Mouse (Mus musculus) MEL (cell line): ENCODE data around the gene Pla2g6. TPM values are rescaled to one million over a fixed set of nuclear protein-coding genes. Genes with fewer than 3 reads are reported as not detected.
A peak's percentile ranks its signal among the peaks of the same experiment; 100 is the strongest.

ENCODE experiments used
- DNase-seq: peaks from one replicate; pipeline ENCODE4 v3.0.0; 2011; ENCODE audit warnings: low read depth, low spot score
- H3K27ac ChIP-seq: 2 replicates; pipeline ENCODE4 v1.5.1; 2012; ENCODE audit warnings: low read depth, mild to moderate bottlenecking, control low read depth, low read length, moderate library complexity; ENCODE audit not compliant: control insufficient read depth
- H3K27me3 ChIP-seq, 2 experiments: fragments of 150-350 bp in 1 of 2; sonication (generic) in 1 of 2; 2 replicates each; pipeline ENCODE4 v1.6.1; 2012; ENCODE audit warnings: low read length in 2 of 2, mild to moderate bottlenecking in 2 of 2, improper control_type of control experiment in 1 of 2, moderate library complexity in 1 of 2; ENCODE audit not compliant: insufficient read depth in 2 of 2, control insufficient read depth in 1 of 2
- H3K36me3 ChIP-seq, 2 experiments: 2 replicates each; pipeline ENCODE4 v1.6.1; 2012 to 2014; ENCODE audit warnings: low read length in 2 of 2, improper control_type of control experiment in 1 of 2, inconsistent platforms in 1 of 2, mild to moderate bottlenecking in 1 of 2; ENCODE audit not compliant: insufficient read depth in 2 of 2, control insufficient read depth in 1 of 2
- H3K4me1 ChIP-seq, 2 experiments: fragments of 150-350 bp in 1 of 2; sonication (generic) in 1 of 2; 2 replicates each; pipeline ENCODE4 v1.6.1; 2012; ENCODE audit warnings: low read length in 2 of 2, improper control_type of control experiment in 1 of 2, mild to moderate bottlenecking in 1 of 2; ENCODE audit not compliant: insufficient read depth in 2 of 2, control insufficient read depth in 1 of 2
- H3K4me3 ChIP-seq, 2 experiments: fragments of 150-350 bp in 1 of 2; sonication (generic) in 1 of 2; 2 replicates each; pipeline ENCODE4 v1.5.1; 2012; ENCODE audit warnings: low read depth in 2 of 2, low read length in 2 of 2, mild to moderate bottlenecking in 2 of 2, moderate library complexity in 2 of 2, control low read depth in 1 of 2, improper control_type of control experiment in 1 of 2; ENCODE audit not compliant: control insufficient read depth in 1 of 2, insufficient read depth in 1 of 2
- H3K79me2 ChIP-seq: 2 replicates; pipeline ENCODE4 v1.6.1; 2012; ENCODE audit warnings: mild to moderate bottlenecking, low read length, moderate library complexity; ENCODE audit not compliant: control insufficient read depth, poor library complexity, insufficient read depth
- H3K9ac ChIP-seq: 2 replicates; pipeline ENCODE4 v1.6.1; 2012; ENCODE audit warnings: low read depth, mild to moderate bottlenecking, control low read depth, low read length, moderate library complexity; ENCODE audit not compliant: control insufficient read depth, poor library complexity, severe bottlenecking
- H3K9me3 ChIP-seq: fragments of 150-350 bp; sonication (generic); replicated peaks from 2 replicates; pipeline ENCODE4 v1.6.1; 2012; ENCODE audit warnings: mild to moderate bottlenecking, low read length, improper control_type of control experiment, moderate library complexity; ENCODE audit not compliant: insufficient read depth
- BHLHE40 ChIP-seq: IDR thresholded peaks from 2 replicates; pipeline ENCODE4 v1.6.1; 2012; ENCODE audit warnings: low read depth, mild to moderate bottlenecking, inconsistent platforms, low read length, improper control_type of control experiment, borderline replicate concordance
- ELF1 ChIP-seq: IDR thresholded peaks from 2 replicates; pipeline ENCODE4 v1.6.1; 2014; ENCODE audit warnings: low read depth, mild to moderate bottlenecking, inconsistent platforms, low read length, improper control_type of control experiment, moderate library complexity
- EP300 ChIP-seq, 2 experiments: IDR thresholded peaks; 2 replicates each; pipeline ENCODE4 v1.6.1; 2011; ENCODE audit warnings: improper control_type of control experiment in 2 of 2, low read length in 2 of 2, low read depth in 1 of 2, mild to moderate bottlenecking in 1 of 2
- ETS1 ChIP-seq: IDR thresholded peaks from 2 replicates; pipeline ENCODE4 v1.6.1; 2012; ENCODE audit warnings: low read depth, mild to moderate bottlenecking, inconsistent platforms, low read length, improper control_type of control experiment, moderate library complexity
- GATA1 ChIP-seq: IDR thresholded peaks from 2 replicates; pipeline ENCODE4 v1.6.1; 2011; ENCODE audit warnings: low read depth, low read length, improper control_type of control experiment
- HCFC1 ChIP-seq: IDR thresholded peaks from 2 replicates; pipeline ENCODE4 v1.6.1; 2012; ENCODE audit warnings: low read depth, mild to moderate bottlenecking, inconsistent platforms, low read length, improper control_type of control experiment, moderate library complexity
- KAT2A ChIP-seq: conservative IDR thresholded peaks from 2 replicates; pipeline ENCODE4 v1.6.1; 2012; ENCODE audit warnings: low read depth, low read length, improper control_type of control experiment, inconsistent platforms
- MAFK ChIP-seq: IDR thresholded peaks from 2 replicates; pipeline ENCODE4 v1.6.1; 2011; ENCODE audit warnings: low read depth, mild to moderate bottlenecking, low read length, improper control_type of control experiment, borderline replicate concordance
- MAX ChIP-seq: IDR thresholded peaks from 2 replicates; pipeline ENCODE4 v1.6.1; 2011; ENCODE audit warnings: low read length, improper control_type of control experiment
- MAZ ChIP-seq: IDR thresholded peaks from 2 replicates; pipeline ENCODE4 v1.6.1; 2012; ENCODE audit warnings: low read depth, mild to moderate bottlenecking, inconsistent platforms, low read length, improper control_type of control experiment
- MEF2A ChIP-seq: IDR thresholded peaks from 2 replicates; pipeline ENCODE4 v1.6.1; 2014; ENCODE audit warnings: low read depth, mild to moderate bottlenecking, inconsistent platforms, low read length, improper control_type of control experiment; ENCODE audit not compliant: poor library complexity, insufficient replicate concordance, severe bottlenecking; ENCODE audit errors: extremely low read depth
- MXI1 ChIP-seq: IDR thresholded peaks from 2 replicates; pipeline ENCODE4 v1.6.1; 2011; ENCODE audit warnings: mild to moderate bottlenecking, low read depth, low read length, improper control_type of control experiment
- MYC ChIP-seq: IDR thresholded peaks from 2 replicates; pipeline ENCODE4 v1.6.1; 2011; ENCODE audit warnings: low read depth, mild to moderate bottlenecking, low read length, improper control_type of control experiment, moderate library complexity
- NELFE ChIP-seq: IDR thresholded peaks from 2 replicates; pipeline ENCODE4 v1.6.1; 2011; ENCODE audit warnings: low read depth, low read length, improper control_type of control experiment
- NRF1 ChIP-seq: IDR thresholded peaks from 2 replicates; pipeline ENCODE4 v1.6.1; 2014; ENCODE audit warnings: low read depth, mild to moderate bottlenecking, inconsistent platforms, low read length, improper control_type of control experiment, moderate library complexity; ENCODE audit not compliant: poor library complexity, insufficient read depth, severe bottlenecking
- POLR2A ChIP-seq, 2 experiments: IDR thresholded peaks; 2 replicates each; pipeline ENCODE4 v1.6.1; 2011 to 2012; ENCODE audit warnings: low read length in 2 of 2, mild to moderate bottlenecking in 2 of 2, control low read depth in 1 of 2, improper control_type of control experiment in 1 of 2, low read depth in 1 of 2, moderate library complexity in 1 of 2; ENCODE audit not compliant: control insufficient read depth in 1 of 2, insufficient read depth in 1 of 2, poor library complexity in 1 of 2
- POLR2AphosphoS2 ChIP-seq: IDR thresholded peaks from 2 replicates; pipeline ENCODE4 v1.6.1; 2011; ENCODE audit warnings: low read length, improper control_type of control experiment
- RCOR1 ChIP-seq: IDR thresholded peaks from 2 replicates; pipeline ENCODE4 v1.6.1; 2012; ENCODE audit warnings: low read depth, mild to moderate bottlenecking, inconsistent platforms, low read length, improper control_type of control experiment
- SIN3A ChIP-seq: IDR thresholded peaks from 2 replicates; pipeline ENCODE4 v1.6.1; 2012; ENCODE audit warnings: low read length, improper control_type of control experiment, inconsistent platforms
- SMC3 ChIP-seq: IDR thresholded peaks from 2 replicates; pipeline ENCODE4 v1.6.1; 2011; ENCODE audit warnings: low read depth, low read length, improper control_type of control experiment
- TAL1 ChIP-seq: IDR thresholded peaks from 2 replicates; pipeline ENCODE4 v1.6.1; 2012; ENCODE audit warnings: mild to moderate bottlenecking, inconsistent platforms, low read length, moderate library complexity, mixed read lengths
- TBP ChIP-seq: IDR thresholded peaks from 2 replicates; pipeline ENCODE4 v1.8.0; 2011; ENCODE audit warnings: low read depth, low read length, improper control_type of control experiment
- TCF12 ChIP-seq: IDR thresholded peaks from 2 replicates; pipeline ENCODE4 v1.6.1; 2014; ENCODE audit warnings: low read depth, mild to moderate bottlenecking, inconsistent platforms, low read length, improper control_type of control experiment, moderate library complexity
- UBTF ChIP-seq: IDR thresholded peaks from 2 replicates; pipeline ENCODE4 v1.6.1; 2012; ENCODE audit warnings: low read depth, mild to moderate bottlenecking, inconsistent platforms, low read length, improper control_type of control experiment, moderate library complexity, borderline replicate concordance; ENCODE audit not compliant: insufficient read depth
- USF1 ChIP-seq: IDR thresholded peaks from 2 replicates; pipeline ENCODE4 v1.6.1; 2014; ENCODE audit warnings: low read depth, mild to moderate bottlenecking, inconsistent platforms, low read length, improper control_type of control experiment, moderate library complexity
- ZMIZ1 ChIP-seq: IDR thresholded peaks from 2 replicates; pipeline ENCODE4 v1.6.1; 2012; ENCODE audit warnings: low read depth, mild to moderate bottlenecking, inconsistent platforms, low read length, improper control_type of control experiment, moderate library complexity
- polyA plus RNA-seq, 2 experiments: library from polyadenylated mRNA; stranded (reverse) in 1 of 2; unstranded in 1 of 2; fragments of >175 nt in 1 of 2; fragments of >200 nt in 1 of 2; gene quantifications; 2 replicates each; pipeline versions ENCODE4 v1.2.1 to v1.2.4; 2012; ENCODE audit warnings: low replicate concordance in 2 of 2, low read depth in 1 of 2; ENCODE audit not compliant: insufficient read length in 2 of 2, insufficient read depth in 1 of 2, missing spikeins in 1 of 2
- total RNA-seq: library from RNA; depleted of rRNA; stranded (reverse); fragments of 300-350 nt; gene quantifications from 2 replicates; pipeline ENCODE4 v1.2.3, GENCODE M21; 2012

Pla2g6 gene
- total and polyA plus RNA-seq, 3 experiments = 11.8 to 24.7 TPM; not detected in 1

DNA sequence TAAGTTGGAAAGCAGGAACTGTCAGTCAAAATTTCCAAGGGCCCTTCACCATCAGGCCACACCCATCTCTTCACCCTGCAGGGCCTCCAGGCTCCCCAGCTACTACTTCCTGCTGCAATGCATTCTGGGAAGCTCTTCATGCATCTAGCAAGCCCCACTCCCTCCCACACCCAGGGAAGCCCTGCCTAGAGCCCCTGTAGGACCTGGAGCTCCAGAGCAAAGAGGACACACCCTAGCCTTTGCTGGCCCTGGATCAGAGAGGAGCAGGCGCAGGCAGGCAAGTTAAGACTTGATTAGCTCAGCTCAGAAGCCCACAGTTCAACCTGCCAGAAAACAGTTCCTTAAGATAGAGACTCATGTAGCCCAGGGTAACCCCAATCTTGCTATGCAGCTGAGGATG is 46.8 kb downstream of the Pla2g6 start:
- DNase-seq = peak; percentile 98
- TF ChIP-seq HCFC1 (peak; percentile 86), SMC3 (no peak), POLR2A (IDR thresholded peaks at IDR 0.05; ENCODE audit: control insufficient read depth in 1 of 2, insufficient read depth in 1 of 2, low read depth in 1 of 2, low read length in 2 of 2, poor library complexity in 1 of 2) (peak; percentile 54 to 80; a peak in 2 of 4 replicates), TAL1 (peak; percentile 60), ETS1 (peak; percentile 53), RCOR1 (peak; percentile 77), NELFE (peak; percentile 56; the same call in 1 of the 2 replicates), MEF2A (no peak), NRF1 (peak; percentile 70), USF1 (no peak), TCF12 (0 out of 2 replicates have a peak, but pooled peaks have one; percentile 27), MAX (0 out of 2 replicates have a peak, but pooled peaks have one; percentile 3), TBP (peak; percentile 77; the same call in 1 of the 2 replicates), MAFK (no peak), ZMIZ1 (peak; percentile 48; the same call in 1 of the 2 replicates), KAT2A (no peak; the same call in 1 of the 2 replicates), SIN3A (peak; percentile 47; the same call in 1 of the 2 replicates), GATA1 (no peak), UBTF (no peak), MAZ (peak; percentile 80), BHLHE40 (no peak), MXI1 (peak; percentile 25; the same call in 1 of the 2 replicates), EP300 (IDR thresholded peaks at IDR 0.05; ENCODE audit: low read depth in 1 of 2, low read length in 2 of 2) (peak in 1 of 2 experiments; percentile 60; a peak in 2 of 4 replicates), MYC (peak; percentile 67; the same call in 1 of the 2 replicates), POLR2AphosphoS2 (0 out of 2 replicates have a peak, but pooled peaks have one; percentile 32), ELF1 (peak; percentile 90)
- TF ChIP-seq, all 39 proteins: peak for 18
- Histone ChIP-seq H3K27me3 (no peaks in the 10 kb centered on the region), H3K4me3 (peak overlapping the region; percentile 32 to 35), H3K27ac (peak overlapping the region; percentile 94), H3K9ac (peak overlapping the region; percentile 67), H3K4me1 (peaks cover 7 to 14% of the 10 kb centered on the region in 2 experiments; a peak in 3 of 4 replicates), H3K79me2 (no peaks in the 10 kb centered on the region), H3K36me3 (peaks cover 0 to 15% of the 10 kb centered on the region in 2 experiments; a peak in 2 of 4 replicates), H3K9me3 (no peaks in the 10 kb centered on the region)
